Comparison of ENCODE assay signal across 8 mouse cellular contexts in the genomic region with DNA sequence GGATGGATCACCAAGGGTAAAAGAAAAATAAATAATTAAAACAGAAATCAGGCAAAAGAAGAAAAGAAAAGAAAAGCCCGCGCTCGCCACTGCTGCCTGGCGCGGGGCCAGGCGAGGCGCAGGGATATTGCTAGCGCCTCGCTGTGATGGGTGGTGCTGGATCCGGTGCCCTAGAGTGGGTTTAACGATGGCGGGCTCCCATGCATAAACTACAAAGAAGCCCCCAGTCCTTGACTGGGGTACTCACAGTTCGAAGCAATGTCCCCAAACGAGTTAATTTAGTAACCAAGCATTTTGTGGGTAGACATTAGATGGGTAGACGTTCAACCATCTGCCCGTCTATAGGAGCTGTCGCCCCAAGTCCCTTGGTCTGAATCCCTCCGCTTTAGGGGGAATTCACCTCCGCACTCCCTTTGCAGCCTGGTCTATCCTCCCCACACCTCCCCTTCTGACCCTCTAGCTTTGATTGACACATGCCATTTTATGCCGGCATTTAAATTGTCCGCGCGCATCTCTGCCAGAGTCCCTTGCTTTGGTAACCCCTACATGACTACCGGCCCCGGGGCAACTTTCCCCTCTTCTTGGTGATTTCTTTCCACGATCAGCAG. TPM values are rescaled to one million over a fixed set of nuclear protein-coding genes. Genes with fewer than 3 reads are reported as not detected.
DNase-seq lines count a peak whose midpoint lies in the region; ATAC-seq and TF ChIP-seq lines count a peak whose summit lies in the region.

No protein-coding gene starts in this region.

- H3K4me2 ChIP-seq in kidney, postnatal 0 days (ENCODE audit: low read length) = peak overlapping the region; percentile 95

- no peak for TF ChIP-seq CTCF in lung, adult 2 months (IDR thresholded peaks at IDR 0.05; ENCODE audit: insufficient read depth, low read length)
- TF ChIP-seq CTCF in kidney, postnatal 0 days (IDR thresholded peaks at IDR 0.05; ENCODE audit: low read depth) = no peak
- TF ChIP-seq CTCF in testis, adult 2 months (IDR thresholded peaks at IDR 0.05; ENCODE audit: control insufficient read depth, insufficient read depth, insufficient replicate concordance, low read depth, low read length) = no peak

- H3K9me3 ChIP-seq in kidney, postnatal 0 days (replicated peaks; ENCODE audit: low read length) = no peaks in the 10 kb centered on the region

- H3K36me3 ChIP-seq in kidney, postnatal 0 days (ENCODE audit: insufficient read depth, low read length) = no peaks in the 10 kb centered on the region
- no peaks in the 10 kb centered on the region for H3K36me3 ChIP-seq in testis, adult 2 months (ENCODE audit: control insufficient read depth, insufficient read depth, low read length)

- no peak for TF ChIP-seq POLR2A in lung, adult 2 months (IDR thresholded peaks at IDR 0.05; ENCODE audit: borderline replicate concordance, extremely low read depth, low read depth, low read length)
- no peak for TF ChIP-seq POLR2A in testis, adult 2 months (IDR thresholded peaks at IDR 0.05; ENCODE audit: control insufficient read depth, low read depth, low read length)

- H3K9ac ChIP-seq in kidney, postnatal 0 days (ENCODE audit: low read depth, low read length) = no peak overlapping the region

- WGBS in lung, adult 2 months = under 1% methylated on average over 26 of the region's 26 CpGs
- WGBS in kidney, postnatal 0 days = under 1% methylated on average over 26 of the region's 26 CpGs

- peak; percentile 15 for DNase-seq in lung, adult 2 months
- no peak for DNase-seq in lung, postnatal 36 days
- peak; percentile 32 for DNase-seq in cerebellum, adult 8-10 months
- DNase-seq in frontal cortex, postnatal 25 days (ENCODE audit: low spot score in 2 of 2) = peak; percentile 44 to 52
- DNase-seq in kidney, postnatal 0 days (ENCODE audit: low spot score) = no peak
- DNase-seq in lung, postnatal 10 days = peak; percentile 11
- DNase-seq in natural killer cell, adult 2 months (ENCODE audit: low spot score in 2 of 2) = no peak

- H3K27ac ChIP-seq in kidney, postnatal 0 days = no peak overlapping the region
- no peak overlapping the region for H3K27ac ChIP-seq in testis, adult 2 months (ENCODE audit: control insufficient read depth, insufficient read depth, low read depth, low read length)

- H3K27me3 ChIP-seq in kidney, postnatal 0 days (ENCODE audit: insufficient read depth, low read length) = peaks cover 37% of the 10 kb centered on the region
- peaks cover 3% of the 10 kb centered on the region; the same call in 1 of the 2 replicates for H3K27me3 ChIP-seq in testis, adult 2 months (ENCODE audit: control insufficient read depth, insufficient read depth, low read length)

- ATAC-seq in kidney, postnatal 0 days (replicated peaks; ENCODE audit: low FRiP score, low read depth) = no peak

- peaks cover 8% of the 10 kb centered on the region for H3K4me1 ChIP-seq in lung, adult 2 months (ENCODE audit: control insufficient read depth, insufficient read depth, low read length)
- H3K4me1 ChIP-seq in kidney, postnatal 0 days (replicated peaks; ENCODE audit: insufficient read depth, low read length) = peaks cover 28% of the 10 kb centered on the region
- H3K4me1 ChIP-seq in testis, adult 2 months (ENCODE audit: control insufficient read depth, insufficient read depth, low read length) = peaks cover 33% of the 10 kb centered on the region

- peak overlapping the region; percentile 16 for H3K4me3 ChIP-seq in lung, adult 2 months (replicated peaks; ENCODE audit: extremely low read depth, low read depth, low read length)
- H3K4me3 ChIP-seq in kidney, postnatal 0 days (replicated peaks; ENCODE audit: low read depth, low read length) = peak overlapping the region; percentile 48
- H3K4me3 ChIP-seq in testis, adult 2 months (ENCODE audit: control insufficient read depth, low read depth, low read length) = peak overlapping the region; percentile 68

RNA-seq across cellular contexts. Expression of a gene that starts 0.7 kb away (rescaled TPM):
- polyA plus RNA-seq in lung, adult 2 months (2012; rRNA removed) = 0.11 and 0.14 TPM in 2 replicates
- 0.14 and 0.22 TPM in 2 replicates for polyA plus RNA-seq in kidney, postnatal 0 days (2015; fragmentation: Nextera tagmentation; extraction: Ambion mirVana)
- 1.0 and 1.5 TPM in 2 replicates for polyA plus RNA-seq in testis, adult 2 months (2012; rRNA removed)

Comparison
In these comparisons a context has a peak if more than half of its experiments do, and no peak if none do; other contexts are left out.
1. DNase-seq: peak in lung, adult 2 months (single experiment), cerebellum, adult 8-10 months (single experiment), frontal cortex, postnatal 25 days (2 of 2) and lung, postnatal 10 days (single experiment); none in lung, postnatal 36 days (single experiment), kidney, postnatal 0 days (single experiment) and natural killer cell, adult 2 months (0 of 2).
2. H3K4me3 ChIP-seq: peak in every context shown above with its lines; median percentile 68 in testis, adult 2 months; 48 in kidney, postnatal 0 days; 16 in lung, adult 2 months.